Mouse (Mus musculus): ENCODE measurements around the gene Pacrg. TPM values are rescaled to one million over a fixed set of nuclear protein-coding genes. Genes with fewer than 3 reads are reported as not detected.

The Pacrg gene
- polyA plus RNA-seq, 1 experiment from 2014 or later: 1.2 TPM

- H3K27me3 ChIP-seq (ENCODE audit: control insufficient read depth, insufficient read depth, low read length): no peaks in the 10 kb centered on the region
- H3K27ac ChIP-seq (replicated peaks in 1 of 2; ENCODE audit: control insufficient read depth in 1 of 2, insufficient read depth in 1 of 2, low read depth in 2 of 2, low read length in 2 of 2): no peak overlapping the region
- no peak overlapping the region for H3K4me3 ChIP-seq (ENCODE audit: control insufficient read depth in 1 of 2, insufficient read depth in 1 of 2, low read depth in 1 of 2, low read length in 2 of 2)
- ATAC-seq (ENCODE audit: insufficient number of reproducible peaks, insufficient read depth, low FRiP score, low read depth): no peak
- H3K9me3 ChIP-seq (ENCODE audit: control insufficient read depth, low read length): no peaks in the 10 kb centered on the region
- H3K4me1 ChIP-seq (ENCODE audit: control insufficient read depth in 2 of 2, insufficient read depth in 2 of 2, low read length in 2 of 2): no peaks in the 10 kb centered on the region
- H3K36me3 ChIP-seq (ENCODE audit: control insufficient read depth, insufficient read depth, low read length): no peaks in the 10 kb centered on the region
- H3K4me2 ChIP-seq (ENCODE audit: low read length): no peak overlapping the region
- no peak overlapping the region for H3K9ac ChIP-seq (ENCODE audit: low read length)
Observed at GRCm38 (mm10) chr17:10737966-10738365, 102.1 kb downstream of the Pacrg start.

GRCm38 (mm10) chr17:10734733-10735132 is 105.4 kb downstream of the Pacrg start:
- Histone ChIP-seq H3K9ac (ENCODE audit: low read length) (no peak overlapping the region), H3K4me3 (ENCODE audit: control insufficient read depth in 1 of 2, insufficient read depth in 1 of 2, low read depth in 1 of 2, low read length in 2 of 2) (no peak overlapping the region), H3K4me1 (ENCODE audit: control insufficient read depth in 2 of 2, insufficient read depth in 2 of 2, low read length in 2 of 2) (no peaks in the 10 kb centered on the region), H3K27ac (replicated peaks in 1 of 2; ENCODE audit: control insufficient read depth in 1 of 2, insufficient read depth in 1 of 2, low read depth in 2 of 2, low read length in 2 of 2) (no peak overlapping the region), H3K36me3 (ENCODE audit: control insufficient read depth, insufficient read depth, low read length) (no peaks in the 10 kb centered on the region), H3K4me2 (ENCODE audit: low read length) (no peak overlapping the region), H3K9me3 (ENCODE audit: control insufficient read depth, low read length) (no peaks in the 10 kb centered on the region), H3K27me3 (ENCODE audit: control insufficient read depth, insufficient read depth, low read length) (no peaks in the 10 kb centered on the region)
- WGBS: 79% methylated on average over 6 of the region's 6 CpGs
- no peak for ATAC-seq (ENCODE audit: insufficient number of reproducible peaks, insufficient read depth, low FRiP score, low read depth)

GRCm38 (mm10) chr17:10732303-10733048 is 107.6 kb downstream of the Pacrg start:
- WGBS: 57% methylated on average over 4 of the region's 4 CpGs
- no peak for ATAC-seq (ENCODE audit: insufficient number of reproducible peaks, insufficient read depth, low FRiP score, low read depth)
- H3K9ac ChIP-seq (ENCODE audit: low read length): no peak overlapping the region
- H3K27ac ChIP-seq (replicated peaks in 1 of 2; ENCODE audit: control insufficient read depth in 1 of 2, insufficient read depth in 1 of 2, low read depth in 2 of 2, low read length in 2 of 2): no peak overlapping the region
- no peak overlapping the region for H3K4me3 ChIP-seq (ENCODE audit: control insufficient read depth in 1 of 2, insufficient read depth in 1 of 2, low read depth in 1 of 2, low read length in 2 of 2)
- H3K4me1 ChIP-seq (ENCODE audit: control insufficient read depth in 2 of 2, insufficient read depth in 2 of 2, low read length in 2 of 2): no peaks in the 10 kb centered on the region
- H3K27me3 ChIP-seq (ENCODE audit: control insufficient read depth, insufficient read depth, low read length): no peaks in the 10 kb centered on the region
- H3K4me2 ChIP-seq (ENCODE audit: low read length): no peak overlapping the region
- no peaks in the 10 kb centered on the region for H3K9me3 ChIP-seq (ENCODE audit: control insufficient read depth, low read length)
- H3K36me3 ChIP-seq (ENCODE audit: control insufficient read depth, insufficient read depth, low read length): no peaks in the 10 kb centered on the region

- Histone ChIP-seq H3K9ac (ENCODE audit: low read length) (no peak overlapping the region), H3K27me3 (ENCODE audit: control insufficient read depth, insufficient read depth, low read length) (no peaks in the 10 kb centered on the region), H3K4me3 (ENCODE audit: control insufficient read depth in 1 of 2, insufficient read depth in 1 of 2, low read depth in 1 of 2, low read length in 2 of 2) (no peak overlapping the region), H3K4me2 (ENCODE audit: low read length) (no peak overlapping the region), H3K4me1 (ENCODE audit: control insufficient read depth in 2 of 2, insufficient read depth in 2 of 2, low read length in 2 of 2) (peaks cover 0 to 5% of the 10 kb centered on the region in 2 experiments; a peak in 1 of 4 replicates), H3K36me3 (ENCODE audit: control insufficient read depth, insufficient read depth, low read length) (no peaks in the 10 kb centered on the region), H3K27ac (replicated peaks in 1 of 2; ENCODE audit: control insufficient read depth in 1 of 2, insufficient read depth in 1 of 2, low read depth in 2 of 2, low read length in 2 of 2) (no peak overlapping the region), H3K9me3 (ENCODE audit: control insufficient read depth, low read length) (no peaks in the 10 kb centered on the region)
- WGBS: 46% methylated on average over 3 of the region's 3 CpGs
- no peak for ATAC-seq (ENCODE audit: insufficient number of reproducible peaks, insufficient read depth, low FRiP score, low read depth)
Observed at GRCm38 (mm10) chr17:10724853-10725252, 115.3 kb downstream of the Pacrg start.

- Histone ChIP-seq H3K27ac (replicated peaks in 1 of 2; ENCODE audit: control insufficient read depth in 1 of 2, insufficient read depth in 1 of 2, low read depth in 2 of 2, low read length in 2 of 2) (no peak overlapping the region), H3K4me2 (ENCODE audit: low read length) (no peak overlapping the region), H3K9ac (ENCODE audit: low read length) (no peak overlapping the region), H3K27me3 (ENCODE audit: control insufficient read depth, insufficient read depth, low read length) (no peaks in the 10 kb centered on the region), H3K4me3 (ENCODE audit: control insufficient read depth in 1 of 2, insufficient read depth in 1 of 2, low read depth in 1 of 2, low read length in 2 of 2) (no peak overlapping the region), H3K9me3 (ENCODE audit: control insufficient read depth, low read length) (no peaks in the 10 kb centered on the region), H3K4me1 (ENCODE audit: control insufficient read depth in 2 of 2, insufficient read depth in 2 of 2, low read length in 2 of 2) (peaks cover 2 to 5% of the 10 kb centered on the region in 2 experiments; a peak in 3 of 4 replicates), H3K36me3 (ENCODE audit: control insufficient read depth, insufficient read depth, low read length) (no peaks in the 10 kb centered on the region)
- WGBS: 71% methylated on average over 1 of the region's 1 CpGs
- no peak for ATAC-seq (ENCODE audit: insufficient number of reproducible peaks, insufficient read depth, low FRiP score, low read depth)
Observed at GRCm38 (mm10) chr17:10721562-10721961, 118.5 kb downstream of the Pacrg start.

DNA sequence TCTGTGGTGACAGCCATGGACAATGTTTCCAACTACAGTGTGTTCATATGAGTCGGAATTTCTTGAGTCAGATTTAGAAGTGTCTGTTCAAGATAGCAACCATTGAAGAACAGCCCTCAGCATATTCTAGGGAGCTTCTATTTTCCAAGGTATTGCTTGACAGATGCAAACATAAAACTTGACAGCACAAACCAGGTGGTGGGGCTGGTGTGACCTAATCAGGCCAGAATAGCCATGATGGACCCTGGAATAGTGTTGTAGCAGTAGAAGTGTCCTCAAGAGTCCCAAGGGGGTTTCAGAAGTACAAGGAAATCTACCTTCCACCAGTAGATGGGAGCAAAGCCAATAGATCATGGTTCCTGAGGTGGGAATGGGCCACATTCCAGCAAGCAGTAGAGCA is 123.0 kb downstream of the Pacrg start:
- Histone ChIP-seq H3K4me2 (ENCODE audit: low read length) (no peak overlapping the region), H3K4me1 (ENCODE audit: control insufficient read depth in 2 of 2, insufficient read depth in 2 of 2, low read length in 2 of 2) (peaks cover 0 to 2% of the 10 kb centered on the region in 2 experiments; a peak in 3 of 4 replicates), H3K36me3 (ENCODE audit: control insufficient read depth, insufficient read depth, low read length) (no peaks in the 10 kb centered on the region), H3K27ac (replicated peaks in 1 of 2; ENCODE audit: control insufficient read depth in 1 of 2, insufficient read depth in 1 of 2, low read depth in 2 of 2, low read length in 2 of 2) (no peak overlapping the region), H3K9me3 (ENCODE audit: control insufficient read depth, low read length) (no peaks in the 10 kb centered on the region), H3K4me3 (ENCODE audit: control insufficient read depth in 1 of 2, insufficient read depth in 1 of 2, low read depth in 1 of 2, low read length in 2 of 2) (no peak overlapping the region), H3K27me3 (ENCODE audit: control insufficient read depth, insufficient read depth, low read length) (no peaks in the 10 kb centered on the region; the same call in 1 of the 2 replicates), H3K9ac (ENCODE audit: low read length) (no peak overlapping the region)
- ATAC-seq (ENCODE audit: insufficient number of reproducible peaks, insufficient read depth, low FRiP score, low read depth): no peak
- 74% methylated on average over 1 of the region's 1 CpGs for WGBS

DNA sequence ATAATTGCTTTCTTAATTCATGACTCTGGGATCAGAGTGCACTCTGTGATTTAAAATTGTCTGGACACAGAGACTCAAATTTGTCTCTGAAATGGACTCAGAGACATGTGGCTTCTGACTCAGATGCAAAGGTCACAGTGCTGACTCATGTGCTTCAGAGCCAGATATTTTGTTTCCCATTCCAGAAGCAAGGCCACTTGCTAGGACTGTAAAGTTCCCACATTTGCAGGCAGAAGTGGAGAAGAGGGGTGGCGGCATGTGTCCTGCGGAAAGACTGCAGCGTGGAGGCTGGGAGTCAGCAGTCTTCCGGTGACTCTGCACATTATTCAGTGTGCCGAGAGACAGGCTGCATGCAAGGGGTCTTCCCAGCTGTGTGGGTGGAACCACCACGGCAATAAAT is 137.3 kb downstream of the Pacrg start:
- no peak overlapping the region for H3K4me2 ChIP-seq (ENCODE audit: low read length)
- H3K4me3 ChIP-seq (ENCODE audit: control insufficient read depth in 1 of 2, insufficient read depth in 1 of 2, low read depth in 1 of 2, low read length in 2 of 2): no peak overlapping the region
- no peaks in the 10 kb centered on the region for H3K9me3 ChIP-seq (ENCODE audit: control insufficient read depth, low read length)
- WGBS: 54% methylated on average over 6 of the region's 6 CpGs
- H3K27me3 ChIP-seq (ENCODE audit: control insufficient read depth, insufficient read depth, low read length): no peaks in the 10 kb centered on the region
- ATAC-seq (ENCODE audit: insufficient number of reproducible peaks, insufficient read depth, low FRiP score, low read depth): no peak
- no peak overlapping the region for H3K27ac ChIP-seq (replicated peaks in 1 of 2; ENCODE audit: control insufficient read depth in 1 of 2, insufficient read depth in 1 of 2, low read depth in 2 of 2, low read length in 2 of 2)
- H3K9ac ChIP-seq (ENCODE audit: low read length): no peak overlapping the region
- no peaks in the 10 kb centered on the region for H3K36me3 ChIP-seq (ENCODE audit: control insufficient read depth, insufficient read depth, low read length)
- peaks cover 0 to 2% of the 10 kb centered on the region in 2 experiments; a peak in 1 of 4 replicates for H3K4me1 ChIP-seq (ENCODE audit: control insufficient read depth in 2 of 2, insufficient read depth in 2 of 2, low read length in 2 of 2)

DNA sequence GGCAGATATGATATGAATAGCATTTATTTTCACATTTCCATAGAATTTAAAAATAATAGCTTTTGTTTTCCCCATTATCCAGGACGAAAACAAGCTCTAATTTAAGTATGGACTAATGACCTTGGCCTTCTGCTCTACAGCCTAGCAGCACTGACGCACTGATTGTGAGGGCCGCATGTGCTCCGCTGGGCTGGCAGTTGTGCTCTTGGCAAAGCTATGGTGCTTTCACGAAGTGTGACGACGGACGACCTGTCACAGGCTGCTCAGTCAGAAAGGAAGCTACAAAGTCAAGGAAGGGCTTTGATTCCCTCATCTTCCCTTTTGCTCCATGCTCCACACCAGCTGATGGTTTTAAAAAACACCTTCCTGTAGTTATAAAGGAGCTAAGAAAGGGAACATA is 142.1 kb downstream of the Pacrg start:
- Histone ChIP-seq H3K4me3 (ENCODE audit: control insufficient read depth in 1 of 2, insufficient read depth in 1 of 2, low read depth in 1 of 2, low read length in 2 of 2) (no peak overlapping the region), H3K27ac (replicated peaks in 1 of 2; ENCODE audit: control insufficient read depth in 1 of 2, insufficient read depth in 1 of 2, low read depth in 2 of 2, low read length in 2 of 2) (no peak overlapping the region), H3K27me3 (ENCODE audit: control insufficient read depth, insufficient read depth, low read length) (no peaks in the 10 kb centered on the region), H3K36me3 (ENCODE audit: control insufficient read depth, insufficient read depth, low read length) (no peaks in the 10 kb centered on the region), H3K4me2 (ENCODE audit: low read length) (no peak overlapping the region), H3K9ac (ENCODE audit: low read length) (no peak overlapping the region), H3K4me1 (ENCODE audit: control insufficient read depth in 2 of 2, insufficient read depth in 2 of 2, low read length in 2 of 2) (peaks cover 0 to 2% of the 10 kb centered on the region in 2 experiments; a peak in 1 of 4 replicates), H3K9me3 (ENCODE audit: control insufficient read depth, low read length) (peaks cover 3% of the 10 kb centered on the region; the same call in 1 of the 2 replicates)
- ATAC-seq (ENCODE audit: insufficient number of reproducible peaks, insufficient read depth, low FRiP score, low read depth): no peak
- WGBS: 36% methylated on average over 8 of the region's 8 CpGs

Data from heart, embryonic 14.5 days (tissue).